Mouse (Mus musculus): Measurements from ENCODE around the gene Sowahb. TPM values are rescaled to one million over a fixed set of nuclear protein-coding genes. Genes with fewer than 3 reads are reported as not detected.
"Not testable (repeated sequence)": the region's sequence is repeated elsewhere in the genome, so short reads cannot be mapped to it uniquely, and the experiment has no call there.

Sowahb gene
- polyA plus RNA-seq, 1 experiment from 2014 or later = 0.29 TPM

DNA sequence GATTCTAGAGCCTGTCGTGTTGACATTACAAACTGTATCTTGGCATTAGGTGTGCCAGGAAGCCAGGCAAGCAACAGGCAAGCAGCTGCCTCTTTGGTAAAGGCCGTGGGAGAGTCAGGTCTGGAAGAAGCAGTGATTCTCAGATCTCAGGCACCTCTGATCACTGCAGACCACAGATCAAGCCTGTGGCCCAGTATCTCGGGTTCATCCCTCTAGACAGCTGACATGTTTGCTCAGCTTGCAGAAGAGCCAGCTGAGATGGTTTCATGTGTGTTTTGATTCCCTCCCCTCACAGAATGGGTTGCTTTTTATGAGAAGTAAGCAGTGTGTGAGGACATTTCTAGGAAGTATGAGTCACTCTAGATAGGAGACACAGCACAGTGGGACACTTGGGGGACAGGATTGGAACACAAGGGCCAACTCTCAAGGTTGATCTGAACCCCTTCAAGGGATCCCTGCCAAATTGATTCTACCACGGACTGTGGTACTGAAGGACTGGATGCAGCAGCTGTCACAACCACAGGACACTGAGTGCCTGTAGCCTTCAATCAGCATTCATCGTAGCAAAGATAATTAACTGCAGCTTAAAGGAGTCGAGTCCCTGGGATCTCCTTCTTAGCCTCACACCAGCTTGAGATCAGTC, 24.7 kb downstream of the Sowahb start:
- no peak for ATAC-seq (ENCODE audit: low FRiP score)
- no peaks in the 10 kb centered on the region; the same call in 1 of the 2 replicates for H3K4me1 ChIP-seq
- WGBS = 76% methylated on average over 6 of the region's 6 CpGs
- H3K36me3 ChIP-seq (replicated peaks) = no peaks in the 10 kb centered on the region
- H3K4me3 ChIP-seq (replicated peaks) = no peak overlapping the region
- no peaks in the 10 kb centered on the region for H3K9me3 ChIP-seq
- no peak overlapping the region for H3K27ac ChIP-seq
- no peak overlapping the region for H3K9ac ChIP-seq
- H3K4me2 ChIP-seq = no peak overlapping the region
- no peaks in the 10 kb centered on the region for H3K27me3 ChIP-seq

DNA sequence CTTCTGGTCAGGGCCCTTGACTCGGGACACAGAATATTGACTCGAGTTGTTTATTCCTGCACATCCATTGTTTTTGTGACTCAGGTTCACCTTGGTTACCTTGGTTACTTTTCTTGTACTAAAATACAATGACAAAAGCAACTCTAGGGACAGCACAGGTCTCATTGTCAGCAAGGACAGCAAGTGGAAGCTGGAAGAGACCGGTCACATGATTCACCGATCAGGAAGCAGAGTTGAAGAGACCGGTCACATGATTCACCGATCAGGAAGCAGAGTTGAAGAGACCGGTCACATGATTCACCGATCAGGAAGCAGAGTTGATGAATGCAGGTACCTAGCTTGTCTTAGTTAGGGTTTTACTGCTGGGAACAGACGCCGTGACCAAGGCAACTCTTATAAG, 25.6 kb downstream of the Sowahb start:
- not testable (repeated sequence) for H3K27ac ChIP-seq; H3K9me3 ChIP-seq; H3K9ac ChIP-seq; H3K36me3 ChIP-seq (replicated peaks); H3K4me1 ChIP-seq; ATAC-seq (ENCODE audit: low FRiP score); H3K4me3 ChIP-seq (replicated peaks); H3K27me3 ChIP-seq; H3K4me2 ChIP-seq
- 94% methylated on average over 10 of the region's 10 CpGs for WGBS

DNA sequence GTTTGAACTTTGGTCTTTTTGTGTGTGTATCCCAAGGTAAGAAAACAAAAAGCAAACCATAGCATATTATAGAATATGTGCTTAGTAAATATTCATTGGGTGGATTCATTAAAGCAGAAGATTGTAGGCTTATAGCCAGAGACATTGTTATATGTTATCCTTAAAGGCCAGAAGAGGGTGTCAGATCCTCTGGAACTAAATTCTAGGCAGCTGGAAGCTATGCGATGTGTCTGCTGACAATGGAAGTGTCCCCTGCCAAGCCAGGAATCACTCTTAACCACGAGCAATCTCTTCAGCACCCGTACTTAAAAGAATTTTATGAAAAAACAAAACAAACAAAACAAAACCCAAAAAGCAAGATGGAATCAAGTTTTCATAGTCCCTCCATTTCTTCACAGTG, 27.1 kb downstream of the Sowahb start:
- H3K4me3 ChIP-seq (replicated peaks) = no peak overlapping the region
- H3K27ac ChIP-seq = no peak overlapping the region
- H3K36me3 ChIP-seq (replicated peaks) = no peaks in the 10 kb centered on the region
- H3K4me1 ChIP-seq = no peaks in the 10 kb centered on the region
- H3K4me2 ChIP-seq = no peak overlapping the region
- H3K9ac ChIP-seq = no peak overlapping the region
- no peaks in the 10 kb centered on the region for H3K27me3 ChIP-seq
- H3K9me3 ChIP-seq = no peaks in the 10 kb centered on the region
- no peak for ATAC-seq (ENCODE audit: low FRiP score)
- 84% methylated on average over 3 of the region's 3 CpGs for WGBS

DNA sequence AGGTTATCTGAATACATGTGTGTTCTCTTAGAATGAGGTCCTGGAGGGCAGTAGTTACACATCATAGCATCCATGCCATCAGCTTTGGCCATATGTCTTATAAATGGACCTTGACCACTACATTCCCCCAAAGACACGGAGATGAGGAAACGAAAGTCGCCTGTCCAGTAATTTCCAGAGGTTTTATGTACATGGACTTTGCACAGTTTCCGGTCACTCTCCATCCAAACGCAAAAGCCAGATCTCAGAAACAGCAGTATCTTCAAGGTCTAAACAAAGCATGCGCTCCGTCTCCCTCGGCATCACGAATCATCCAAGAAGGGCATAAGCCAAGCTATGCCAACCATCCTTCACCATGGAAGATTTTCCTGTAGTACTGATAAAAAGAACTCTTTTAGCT, 36.6 kb downstream of the Sowahb start:
- no peaks in the 10 kb centered on the region for H3K27me3 ChIP-seq
- H3K4me3 ChIP-seq (replicated peaks) = no peak overlapping the region
- H3K36me3 ChIP-seq (replicated peaks) = no peaks in the 10 kb centered on the region
- 93% methylated on average over 9 of the region's 9 CpGs for WGBS
- no peaks in the 10 kb centered on the region for H3K9me3 ChIP-seq
- H3K9ac ChIP-seq = no peak overlapping the region
- no peak overlapping the region for H3K4me2 ChIP-seq
- no peak for ATAC-seq (ENCODE audit: low FRiP score)
- no peak overlapping the region for H3K27ac ChIP-seq
- peaks cover 8% of the 10 kb centered on the region; the same call in 1 of the 2 replicates for H3K4me1 ChIP-seq

DNA sequence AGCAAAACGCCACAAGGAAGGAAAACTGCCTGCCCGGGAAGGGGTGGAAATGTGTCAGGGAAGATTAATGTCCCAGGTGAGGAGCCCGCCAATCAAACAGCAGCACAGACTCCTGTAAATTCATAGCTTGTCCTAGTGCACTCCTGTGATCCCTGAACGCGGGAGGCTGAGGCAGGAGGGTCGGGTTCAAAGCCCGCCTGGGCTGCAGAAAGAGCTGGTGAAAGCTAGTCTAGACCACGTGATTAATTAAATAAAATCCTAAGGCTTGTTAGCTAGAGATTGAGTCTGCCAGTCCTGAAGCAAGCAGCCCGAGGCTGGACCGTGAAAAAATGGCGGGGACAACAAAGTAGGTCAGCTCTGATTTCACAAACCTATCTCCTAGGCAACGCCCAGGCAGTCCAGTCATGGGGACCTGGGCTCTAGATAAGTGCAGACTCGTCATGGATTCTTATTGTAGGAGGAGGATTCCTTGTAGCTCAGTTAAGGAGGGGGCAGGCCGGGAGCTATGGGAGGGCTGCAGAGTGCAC, 38.9 kb downstream of the Sowahb start:
- Histone ChIP-seq H3K4me1 (peaks cover 8% of the 10 kb centered on the region; the same call in 1 of the 2 replicates), H3K36me3 (replicated peaks) (no peaks in the 10 kb centered on the region), H3K4me2 (peak overlapping the region; percentile 33), H3K27ac (no peak overlapping the region), H3K27me3 (no peaks in the 10 kb centered on the region), H3K9me3 (no peaks in the 10 kb centered on the region), H3K9ac (no peak overlapping the region), H3K4me3 (replicated peaks) (no peak overlapping the region)
- ATAC-seq (ENCODE audit: low FRiP score) = 0 out of 2 replicates have a peak, but pooled peaks have one; percentile 23
- 50% methylated on average over 14 of the region's 14 CpGs for WGBS

DNA sequence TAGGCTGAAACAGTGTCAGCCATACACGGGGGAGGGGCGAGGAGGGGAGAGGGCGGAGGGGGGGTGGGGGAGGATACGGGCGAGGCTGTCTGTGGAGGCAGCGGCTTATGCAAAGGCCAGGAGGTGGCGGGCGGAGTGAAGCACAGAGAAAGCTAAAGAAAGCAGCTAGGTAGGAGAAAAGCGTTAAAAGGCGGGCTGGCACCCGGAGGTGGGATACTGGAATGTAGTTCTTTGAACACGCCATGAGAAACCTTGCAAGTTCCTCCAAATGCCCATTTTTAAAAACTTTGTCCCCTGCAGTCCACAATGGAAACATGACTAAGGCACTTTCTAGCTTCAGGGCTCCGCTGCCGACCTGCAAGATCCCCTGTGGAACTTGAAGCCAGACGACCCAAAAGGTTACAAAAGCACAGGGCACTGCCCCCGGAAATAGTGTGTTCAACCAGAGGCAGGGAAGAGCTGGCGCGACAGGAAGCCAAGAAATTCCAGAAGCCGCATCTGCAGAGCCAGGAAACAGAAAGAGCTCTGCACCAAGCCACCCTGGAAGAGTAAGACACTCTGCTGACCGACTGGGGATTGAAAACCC, 39.5 kb downstream of the Sowahb start:
- 12% methylated on average over 20 of the region's 20 CpGs for WGBS
- H3K27me3 ChIP-seq = no peaks in the 10 kb centered on the region
- H3K9me3 ChIP-seq = no peaks in the 10 kb centered on the region
- H3K4me1 ChIP-seq = peaks cover 8% of the 10 kb centered on the region; the same call in 1 of the 2 replicates
- 0 out of 2 replicates have a peak overlapping the region, but pooled peaks have one; percentile 5 for H3K4me3 ChIP-seq (replicated peaks)
- no peak overlapping the region for H3K27ac ChIP-seq
- H3K4me2 ChIP-seq = peak overlapping the region; percentile 33
- no peak for ATAC-seq (ENCODE audit: low FRiP score)
- H3K9ac ChIP-seq = no peak overlapping the region
- no peaks in the 10 kb centered on the region for H3K36me3 ChIP-seq (replicated peaks)

DNA sequence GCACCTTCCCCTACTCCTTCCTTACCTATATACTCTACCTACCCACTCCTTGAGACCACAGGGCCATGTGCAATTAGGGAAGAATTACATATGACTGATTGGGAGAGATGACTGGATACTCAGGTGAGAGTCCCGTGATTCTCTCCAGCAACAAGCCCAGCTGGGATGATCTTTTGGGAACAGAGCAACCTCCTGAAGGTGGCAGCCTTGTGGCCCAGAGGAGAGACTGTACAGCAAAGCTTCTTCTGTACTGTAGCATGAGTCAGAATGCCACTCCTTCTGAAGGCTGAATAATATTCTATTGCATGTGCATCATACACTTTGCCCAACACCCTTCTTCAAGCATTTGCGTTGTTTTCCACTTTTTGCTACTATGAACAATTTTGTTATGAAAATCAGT, 42.2 kb downstream of the Sowahb start:
- WGBS = 89% methylated on average over 2 of the region's 2 CpGs
- no peak overlapping the region for H3K27ac ChIP-seq
- H3K4me3 ChIP-seq (replicated peaks) = no peak overlapping the region
- H3K4me1 ChIP-seq = peaks cover 12% of the 10 kb centered on the region; the same call in 1 of the 2 replicates
- H3K4me2 ChIP-seq = no peak overlapping the region
- ATAC-seq (ENCODE audit: low FRiP score) = no peak
- no peak overlapping the region for H3K9ac ChIP-seq
- H3K36me3 ChIP-seq (replicated peaks) = no peaks in the 10 kb centered on the region
- no peaks in the 10 kb centered on the region for H3K9me3 ChIP-seq
- H3K27me3 ChIP-seq = no peaks in the 10 kb centered on the region

DNA sequence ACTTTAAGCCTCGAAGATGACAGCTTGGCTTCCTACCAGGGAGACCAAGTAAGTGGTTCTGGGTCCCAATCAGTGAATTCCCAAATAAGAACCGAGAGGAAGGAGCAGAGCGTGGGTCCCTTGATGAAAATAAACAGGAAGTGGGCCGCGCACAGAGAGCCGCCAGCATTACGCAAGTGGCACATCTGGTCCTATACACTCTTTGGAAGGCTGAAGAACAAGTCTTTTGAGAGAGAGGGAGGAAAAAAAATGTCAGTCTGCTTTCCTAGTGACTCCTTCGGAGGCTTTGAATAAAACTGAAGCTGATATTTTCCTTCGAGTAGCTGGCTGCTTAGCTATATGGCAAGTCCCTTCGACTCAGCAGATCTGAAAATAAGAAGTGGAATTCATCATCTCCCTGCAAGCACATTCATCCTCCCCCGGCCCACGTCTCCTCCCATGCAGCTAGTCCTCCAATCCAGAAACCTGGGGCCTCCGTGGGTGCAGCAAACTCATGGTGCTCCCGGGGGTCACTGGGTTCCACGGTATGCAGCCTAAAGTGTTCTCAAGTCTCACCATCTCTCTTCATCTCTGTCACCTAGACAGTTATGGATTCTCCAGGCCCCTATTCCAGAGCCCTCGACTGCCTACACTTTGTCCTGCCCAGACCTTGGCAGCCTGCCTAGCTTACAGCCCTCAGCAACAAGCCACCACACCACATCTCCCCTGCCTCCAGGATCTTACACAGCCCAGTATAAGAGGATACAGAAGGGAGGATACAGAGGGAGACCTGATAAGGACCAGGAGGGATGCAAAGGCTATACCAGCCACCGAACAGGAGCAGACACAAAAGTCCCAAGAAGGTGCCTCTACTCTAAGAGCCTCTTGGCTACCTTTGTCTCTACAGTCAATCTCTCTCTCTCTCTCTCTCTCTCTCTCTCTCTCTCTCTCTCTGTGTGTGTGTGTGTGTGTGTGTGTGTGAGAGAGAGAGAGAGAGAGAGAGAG, 43.8 kb downstream of the Sowahb start:
- Histone ChIP-seq H3K27ac (no peak overlapping the region), H3K4me3 (replicated peaks) (no peak overlapping the region), H3K9ac (no peak overlapping the region), H3K9me3 (no peaks in the 10 kb centered on the region), H3K36me3 (replicated peaks) (no peaks in the 10 kb centered on the region), H3K4me2 (no peak overlapping the region), H3K4me1 (peaks cover 16% of the 10 kb centered on the region; the same call in 1 of the 2 replicates), H3K27me3 (no peaks in the 10 kb centered on the region)
- 89% methylated on average over 17 of the region's 17 CpGs for WGBS
- no peak for ATAC-seq (ENCODE audit: low FRiP score)

DNA sequence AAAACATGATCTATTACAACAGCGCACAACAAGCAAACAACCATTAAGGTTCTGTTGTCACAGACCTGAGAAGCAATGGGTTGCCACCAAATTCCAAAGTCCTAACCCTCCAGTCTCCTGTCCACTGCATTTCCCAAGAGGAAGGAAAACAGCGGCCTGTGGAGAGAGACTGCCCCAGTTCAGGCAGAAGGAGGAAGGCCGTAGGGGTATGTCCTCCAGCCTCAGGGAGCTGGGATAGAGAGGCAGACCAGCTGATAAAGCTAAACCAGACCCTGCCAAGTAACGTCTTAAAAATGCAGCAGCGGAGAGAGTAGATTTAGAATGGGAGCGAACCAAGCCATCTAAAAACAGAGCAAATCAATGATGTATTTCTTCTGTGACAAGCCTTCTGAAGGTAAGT, 44.8 kb downstream of the Sowahb start:
- no peak for ATAC-seq (ENCODE audit: low FRiP score)
- no peak overlapping the region for H3K9ac ChIP-seq
- H3K36me3 ChIP-seq (replicated peaks) = no peaks in the 10 kb centered on the region
- H3K27ac ChIP-seq = no peak overlapping the region
- no peaks in the 10 kb centered on the region for H3K9me3 ChIP-seq
- H3K4me1 ChIP-seq = peaks cover 8% of the 10 kb centered on the region; the same call in 1 of the 2 replicates
- H3K4me3 ChIP-seq (replicated peaks) = no peak overlapping the region
- no peak overlapping the region for H3K4me2 ChIP-seq
- 87% methylated on average over 6 of the region's 6 CpGs for WGBS
- H3K27me3 ChIP-seq = no peaks in the 10 kb centered on the region

DNA sequence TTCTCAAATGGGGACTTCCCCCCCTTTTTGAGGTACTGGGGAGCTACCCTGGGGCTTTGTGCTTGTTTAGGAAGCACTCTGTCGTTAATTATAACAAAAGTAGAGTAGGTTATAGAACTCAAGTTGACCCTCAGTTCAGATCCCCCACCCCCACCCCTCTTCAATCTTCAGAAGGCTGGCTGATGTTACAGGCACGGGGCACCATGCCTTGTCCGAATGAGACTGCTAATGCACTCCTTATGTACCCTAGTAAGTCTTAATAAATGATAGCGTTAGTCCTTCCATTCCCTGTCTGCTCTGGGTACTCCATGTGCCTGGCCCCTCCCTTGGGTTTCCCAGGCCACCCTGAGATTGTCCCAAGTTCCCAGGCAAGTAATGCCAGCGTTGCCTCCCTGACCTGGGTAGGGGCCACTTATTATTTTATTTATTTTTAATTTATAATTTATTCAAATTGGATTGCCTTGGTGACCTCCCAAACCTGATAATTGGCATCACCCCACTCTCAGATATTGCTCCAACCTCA, 46.3 kb downstream of the Sowahb start:
- Histone ChIP-seq H3K9me3 (no peaks in the 10 kb centered on the region), H3K36me3 (replicated peaks) (no peaks in the 10 kb centered on the region), H3K4me1 (peaks cover 8% of the 10 kb centered on the region; the same call in 1 of the 2 replicates), H3K9ac (no peak overlapping the region), H3K27me3 (no peaks in the 10 kb centered on the region), H3K27ac (no peak overlapping the region), H3K4me2 (no peak overlapping the region), H3K4me3 (replicated peaks) (no peak overlapping the region)
- 54% methylated on average over 5 of the region's 5 CpGs for WGBS
- ATAC-seq (ENCODE audit: low FRiP score) = no peak

DNA sequence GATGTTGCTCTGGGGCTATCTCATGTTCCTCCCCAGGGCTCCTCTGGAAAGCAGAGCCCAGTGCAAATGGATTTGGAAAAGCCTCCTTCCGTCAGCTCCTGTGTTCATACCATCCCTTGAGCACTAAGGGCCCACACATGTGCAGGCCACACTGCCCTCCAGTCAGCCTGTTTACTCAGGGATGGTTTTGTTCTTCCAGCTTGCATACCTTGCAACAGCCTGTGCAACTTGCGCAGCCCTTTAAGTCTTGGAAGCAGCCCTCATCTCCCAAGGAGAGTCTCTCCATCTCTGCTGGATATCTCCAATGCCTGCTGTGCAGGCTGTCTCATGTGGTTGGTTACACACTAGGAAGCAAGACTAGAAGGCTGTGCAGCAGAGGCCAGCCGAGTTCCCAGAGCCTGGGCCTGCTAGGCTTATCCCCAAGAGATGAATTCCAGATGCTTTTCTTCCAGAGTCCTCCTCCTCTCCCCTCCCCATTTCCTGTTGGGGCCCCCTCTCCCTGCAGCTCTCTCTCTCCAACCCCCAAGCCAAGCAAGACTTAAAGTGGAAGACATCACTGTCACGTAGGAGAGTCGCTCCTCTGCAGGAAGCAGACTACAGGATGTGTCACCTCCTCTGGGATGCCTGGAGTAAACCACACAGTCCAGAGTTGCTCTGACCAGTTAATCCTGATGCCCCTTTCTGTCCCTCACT, 47.2 kb downstream of the Sowahb start:
- H3K9me3 ChIP-seq = no peaks in the 10 kb centered on the region
- H3K4me2 ChIP-seq = no peak overlapping the region
- WGBS = 48% methylated on average over 5 of the region's 5 CpGs
- H3K36me3 ChIP-seq (replicated peaks) = no peaks in the 10 kb centered on the region
- peaks cover 8% of the 10 kb centered on the region; the same call in 1 of the 2 replicates for H3K4me1 ChIP-seq
- H3K4me3 ChIP-seq (replicated peaks) = no peak overlapping the region
- no peaks in the 10 kb centered on the region for H3K27me3 ChIP-seq
- ATAC-seq (ENCODE audit: low FRiP score) = no peak; the same call in 1 of the 2 replicates
- no peak overlapping the region for H3K9ac ChIP-seq
- H3K27ac ChIP-seq = peak overlapping the region; percentile 42; the same call in 1 of the 2 replicates
